Mouse (Mus musculus) C2C12 (cell line): ENCODE measurements around the gene Itga1.

ENCODE experiments used
- CTCF ChIP-seq: IDR thresholded peaks from one replicate; pipeline ENCODE4 v1.5.1; 2011; ENCODE audit not compliant: control insufficient read depth, insufficient read depth, insufficient read length
- FOSL1 ChIP-seq: IDR thresholded peaks from one replicate; pipeline ENCODE4 v1.8.0; 2011; ENCODE audit warnings: mild to moderate bottlenecking, low read length; ENCODE audit not compliant: poor library complexity, insufficient read depth, severe bottlenecking
- MAX ChIP-seq: IDR thresholded peaks from one replicate; pipeline ENCODE4 v1.6.1; 2011; ENCODE audit warnings: mild to moderate bottlenecking, control low read depth
- USF1 ChIP-seq: IDR thresholded peaks from one replicate; pipeline ENCODE4 v1.6.1; 2011; ENCODE audit warnings: low read depth, mild to moderate bottlenecking, control low read depth, moderate library complexity

GRCm38 (mm10) chr13:115050660-115051559 is 50.9 kb downstream of the Itga1 start:
- TF ChIP-seq CTCF = no peak
- no peak for TF ChIP-seq MAX
- TF ChIP-seq USF1 = no peak
- TF ChIP-seq FOSL1 = no peak
